Mouse (Mus musculus) B cell, adult 2 months (primary cell): ENCODE measurements around the gene Pygb.

ENCODE experiments used
- DNase-seq, 2 experiments: peaks; one replicate each; pipeline ENCODE4 v3.0.0; 2022

Gene Pygb

DNA sequence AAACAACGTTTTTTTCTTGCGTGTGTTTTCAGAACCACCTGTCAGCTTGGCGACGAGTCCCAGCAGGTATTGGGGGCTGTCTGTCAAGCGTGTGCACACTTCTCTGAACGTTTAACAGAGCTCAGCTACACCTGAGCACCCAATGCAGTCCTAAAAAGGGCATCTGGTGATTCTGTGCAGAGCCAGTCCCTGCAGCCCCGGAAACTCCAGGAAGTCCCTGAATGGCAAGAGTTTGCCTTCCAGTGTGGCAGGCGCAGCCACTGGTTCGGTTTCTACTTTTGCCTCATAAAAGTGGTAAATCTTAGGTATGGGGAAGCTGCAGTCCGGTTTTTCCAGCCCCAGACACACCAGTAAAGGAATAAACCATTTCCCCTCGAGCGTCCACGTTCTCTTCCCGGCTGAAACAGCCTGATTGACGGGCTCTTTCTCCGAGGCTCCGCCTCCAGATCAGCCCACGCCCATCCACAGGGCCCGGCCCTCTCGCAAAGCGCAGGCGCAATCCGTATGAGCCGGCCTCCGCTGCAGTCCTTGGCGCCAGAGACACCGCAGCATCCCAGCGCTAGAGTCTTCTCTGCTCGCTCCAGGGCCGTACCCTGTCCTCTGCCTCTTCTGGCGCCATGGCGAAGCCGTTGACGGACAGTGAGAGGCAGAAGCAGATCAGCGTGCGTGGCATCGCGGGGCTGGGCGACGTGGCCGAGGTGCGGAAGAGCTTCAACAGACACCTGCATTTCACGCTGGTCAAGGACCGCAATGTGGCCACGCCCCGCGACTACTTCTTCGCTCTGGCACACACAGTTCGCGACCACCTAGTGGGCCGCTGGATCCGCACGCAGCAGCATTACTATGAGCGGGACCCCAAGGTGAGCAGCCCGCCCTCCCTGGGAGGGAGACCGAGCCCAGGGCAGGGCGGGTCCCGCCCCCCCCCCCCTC, at the start of gene Pygb:
Gene Pygb (plus strand): TSS at position 485 of the 930 bp plus-strand sequence.
- DNase-seq = peak; percentile 85

- no peak for DNase-seq
Measured at GRCm38 (mm10) chr2:150737881-150738280, 48.7 kb upstream of the Pygb start.

GRCm38 (mm10) chr2:150740145-150740841, 46.2 kb upstream of the Pygb start:
- no peak for DNase-seq

DNA sequence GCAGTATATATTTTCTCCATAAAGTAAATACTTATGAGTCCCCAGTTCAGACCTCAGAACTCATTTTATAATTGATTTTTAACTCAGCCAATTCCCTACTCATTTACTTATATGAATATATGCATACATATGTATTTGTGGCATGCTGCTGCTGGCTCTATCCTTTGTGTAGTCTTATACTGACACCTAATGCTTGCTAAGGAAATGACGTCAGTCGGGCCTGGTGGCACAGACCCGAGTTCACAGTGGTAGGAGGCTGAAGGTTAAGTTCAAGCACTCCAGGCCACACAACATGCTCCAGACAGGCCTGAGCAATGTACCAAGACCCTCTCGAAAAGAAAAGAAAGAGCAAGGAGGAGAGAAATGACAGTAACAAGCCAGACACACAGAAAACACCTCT, 45.1 kb upstream of the Pygb start:
- DNase-seq = peak in 1 of 2 experiments; percentile 14

GRCm38 (mm10) chr2:150745016-150745415, 41.5 kb upstream of the Pygb start:
- DNase-seq = no peak

DNA sequence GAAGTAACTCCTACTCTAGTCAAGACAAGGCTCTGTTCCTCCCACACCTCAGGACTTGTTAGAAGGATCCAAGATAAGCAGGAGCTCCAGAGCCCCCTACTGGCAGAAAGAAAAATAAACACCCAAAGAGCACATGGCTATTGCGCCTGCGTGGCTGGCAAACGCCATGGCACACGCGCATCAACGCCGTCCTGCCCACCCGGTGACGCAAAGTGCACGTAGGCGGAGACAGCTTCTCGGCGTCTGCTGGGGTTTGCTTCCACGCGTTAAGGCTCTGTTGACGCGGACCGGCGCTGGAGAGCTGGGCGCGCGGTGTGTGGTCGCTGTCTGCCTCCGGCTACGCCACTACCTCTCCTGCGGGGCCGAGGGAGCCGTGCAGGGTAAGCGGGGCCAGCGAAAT, 37.7 kb upstream of the Pygb start, which contains the start of gene Entpd6:
Gene Entpd6 (plus strand): TSS at position 189 of the 400 bp plus-strand sequence.
- DNase-seq = peak; percentile 95 to 97

- no peak for DNase-seq
Measured at GRCm38 (mm10) chr2:150749283-150749682, 37.3 kb upstream of the Pygb start.

DNA sequence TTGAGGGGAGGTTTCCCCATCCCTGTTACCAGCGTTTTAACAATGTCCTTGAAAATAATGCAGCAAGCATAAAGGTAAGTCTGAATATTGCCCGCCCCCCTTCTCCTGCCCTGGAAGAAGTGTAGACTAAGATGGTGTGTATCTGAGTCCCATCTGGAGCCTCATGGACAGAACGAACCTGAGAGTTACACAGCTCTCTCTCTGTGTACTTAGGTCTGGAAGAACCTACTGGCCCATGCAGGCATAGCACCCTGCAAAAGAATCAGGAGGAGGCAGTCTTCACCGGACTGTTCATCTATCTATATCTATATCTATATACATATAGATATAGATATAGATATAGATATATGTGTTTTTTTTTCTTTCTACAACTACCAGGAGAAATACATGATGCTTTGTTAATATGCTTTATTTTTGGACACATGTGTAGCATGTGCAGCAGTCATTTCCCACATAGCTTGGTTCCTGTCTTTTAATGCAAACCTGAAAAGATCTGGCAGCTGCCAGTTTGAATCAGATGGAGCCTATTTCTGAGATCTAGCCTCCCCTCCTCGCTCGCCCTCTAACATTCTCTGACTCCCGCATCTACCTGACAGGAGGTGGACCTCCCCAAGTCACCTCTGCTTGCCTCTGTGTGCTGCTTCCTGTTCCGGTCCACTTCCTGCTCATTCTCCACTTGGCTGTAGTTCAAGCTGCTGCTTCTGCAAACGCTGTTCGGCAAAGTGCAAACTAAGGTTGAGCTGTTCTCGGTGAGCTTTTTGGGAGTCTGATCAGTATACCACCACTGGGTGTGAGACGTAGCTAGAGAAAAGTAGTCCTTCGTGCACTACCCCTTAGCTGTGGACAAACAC, 36.2 kb upstream of the Pygb start:
- DNase-seq = peak; percentile 54

GRCm38 (mm10) chr2:150755016-150755415, 31.5 kb upstream of the Pygb start:
- no peak for DNase-seq

DNA sequence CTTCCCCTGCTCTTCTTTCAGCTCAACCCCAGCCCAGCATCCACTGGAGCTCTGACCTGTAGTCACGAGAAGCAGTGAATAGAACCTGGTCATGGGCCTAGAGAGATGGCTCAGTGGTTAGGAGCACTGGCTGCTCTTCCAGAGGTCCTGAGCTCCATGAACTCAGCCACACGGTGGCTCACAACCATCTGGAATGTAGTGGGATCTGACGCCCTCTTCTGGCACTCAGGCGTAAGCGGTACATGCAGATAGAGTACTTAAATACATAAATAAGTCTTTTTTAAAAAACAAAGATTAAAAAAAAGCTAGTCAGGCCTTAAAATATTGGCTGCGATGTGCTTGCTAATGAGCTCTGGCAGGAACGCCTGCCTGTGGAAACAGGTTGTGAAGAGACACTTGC, 25.1 kb upstream of the Pygb start:
- DNase-seq = no peak

- no peak for DNase-seq
Measured at GRCm38 (mm10) chr2:150765619-150766018, 20.9 kb upstream of the Pygb start.

DNA sequence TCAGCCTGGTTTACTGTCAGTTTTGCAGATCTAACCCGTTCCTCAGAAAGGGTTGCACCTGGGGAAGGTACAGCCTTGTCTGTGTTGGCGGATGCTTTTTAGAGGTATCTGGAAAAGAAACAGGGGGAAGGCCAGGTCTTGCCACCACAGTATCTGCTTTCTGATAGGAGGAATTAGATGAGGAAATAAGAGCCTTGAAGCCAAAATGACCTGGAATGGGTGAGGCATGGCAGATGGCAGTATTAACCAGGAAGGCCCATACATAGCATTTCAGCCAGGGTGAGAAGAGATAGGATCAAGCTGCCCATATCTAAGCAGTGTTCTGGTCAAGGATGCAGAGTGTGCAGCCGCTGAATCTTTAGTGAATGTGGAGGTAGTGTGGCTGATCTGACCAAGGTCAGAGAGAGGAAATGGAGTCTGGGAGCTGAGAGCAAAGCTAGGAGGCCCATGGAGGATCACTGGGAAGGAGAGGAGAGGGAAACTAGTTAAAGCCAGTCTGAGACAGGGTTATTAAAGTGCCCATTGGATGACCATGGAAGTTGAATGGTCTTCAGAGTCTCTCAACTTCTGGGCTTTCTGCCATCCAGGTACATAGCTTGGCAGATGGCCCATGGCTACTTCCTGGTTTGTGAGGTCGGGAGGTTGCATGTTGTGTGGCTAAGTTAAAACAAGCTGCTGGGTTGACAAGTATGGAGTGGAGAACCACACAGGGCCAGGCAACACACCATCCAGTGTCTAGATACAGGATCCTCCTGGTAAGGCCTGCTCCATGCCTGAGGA, 20.3 kb upstream of the Pygb start:
- no peak for DNase-seq

DNA sequence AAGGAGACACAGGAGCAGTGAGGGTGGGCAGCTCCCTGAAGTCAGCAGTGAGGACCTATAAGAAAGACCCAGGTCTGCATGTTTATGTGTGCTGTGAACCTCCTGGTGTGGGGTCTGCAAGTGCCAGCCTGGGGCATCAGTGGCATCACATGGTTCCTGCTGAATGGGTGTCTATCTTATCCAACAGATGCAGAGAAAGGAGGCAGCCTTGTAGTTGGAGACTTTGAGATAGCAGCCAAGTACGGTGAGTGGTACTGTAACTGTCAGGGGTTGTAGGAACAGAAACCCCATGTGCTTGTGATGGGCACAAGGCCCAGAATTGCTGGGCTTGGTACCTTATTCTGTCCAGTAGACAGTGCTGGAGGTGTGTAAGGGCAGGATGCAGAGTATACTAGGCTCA, 17.9 kb upstream of the Pygb start:
- no peak for DNase-seq

DNA sequence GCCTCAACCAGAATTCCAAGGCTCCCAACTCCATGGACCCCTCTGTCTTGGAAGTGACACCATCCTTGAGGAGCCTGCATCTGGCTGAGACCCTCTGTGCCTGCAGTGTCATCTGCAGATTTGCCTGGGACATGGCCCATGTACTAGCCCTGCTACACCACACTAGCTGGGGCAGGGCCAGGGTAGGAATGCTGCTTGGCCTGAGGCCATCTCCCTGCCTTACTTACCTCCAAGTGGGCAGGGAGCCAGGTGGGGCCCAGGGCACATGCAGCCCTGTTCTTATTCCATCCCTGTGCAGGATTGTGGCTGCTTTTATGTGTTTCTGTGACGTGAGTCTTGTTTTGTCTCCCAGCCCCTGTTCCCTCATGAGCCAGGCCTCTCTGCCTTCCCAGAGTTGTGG, 15.8 kb upstream of the Pygb start:
- DNase-seq = no peak

DNA sequence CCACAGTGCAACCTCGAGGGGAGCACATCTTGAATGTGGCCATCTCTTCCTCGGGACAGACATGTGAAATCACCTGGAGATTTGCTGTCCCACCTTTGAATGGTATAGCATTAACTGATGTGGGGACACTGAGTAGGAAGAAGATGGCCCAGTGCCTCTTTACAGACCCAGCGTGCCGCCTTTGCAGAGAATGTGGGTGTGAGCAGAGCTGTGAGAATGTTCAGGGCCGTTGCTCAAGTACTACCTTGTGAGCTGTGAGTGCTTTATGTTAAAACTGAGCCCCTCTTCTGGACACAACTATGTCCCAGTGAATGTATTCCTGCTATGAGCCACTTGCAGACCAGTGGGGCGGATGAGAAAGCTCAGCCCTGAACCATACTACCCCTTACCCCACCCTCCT, 15.4 kb upstream of the Pygb start:
- DNase-seq = no peak

DNA sequence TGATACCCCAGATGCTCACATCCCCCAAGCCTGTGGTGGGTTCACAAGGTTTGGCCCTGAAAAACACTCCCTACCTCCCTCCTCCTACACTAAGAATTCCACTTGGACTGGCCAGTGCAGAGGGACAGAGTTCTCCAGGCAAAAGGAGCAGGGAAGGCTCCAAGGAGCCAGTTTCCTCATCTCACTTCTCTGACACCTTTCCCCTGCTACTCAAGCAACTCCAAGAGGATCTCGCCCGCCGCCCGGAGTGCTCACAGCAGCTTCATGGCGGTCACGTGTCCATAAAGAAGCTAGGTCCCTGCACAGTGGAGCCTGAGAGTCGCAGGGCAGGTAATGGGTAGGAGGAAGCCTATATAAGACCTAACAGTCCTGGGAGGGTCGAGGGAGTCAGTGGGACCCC, 14.5 kb upstream of the Pygb start:
- no peak for DNase-seq

- DNase-seq = no peak
Measured at GRCm38 (mm10) chr2:150772466-150773119, 13.9 kb upstream of the Pygb start.

- no peak for DNase-seq
Measured at GRCm38 (mm10) chr2:150782801-150783200, 3.7 kb upstream of the Pygb start.

DNA sequence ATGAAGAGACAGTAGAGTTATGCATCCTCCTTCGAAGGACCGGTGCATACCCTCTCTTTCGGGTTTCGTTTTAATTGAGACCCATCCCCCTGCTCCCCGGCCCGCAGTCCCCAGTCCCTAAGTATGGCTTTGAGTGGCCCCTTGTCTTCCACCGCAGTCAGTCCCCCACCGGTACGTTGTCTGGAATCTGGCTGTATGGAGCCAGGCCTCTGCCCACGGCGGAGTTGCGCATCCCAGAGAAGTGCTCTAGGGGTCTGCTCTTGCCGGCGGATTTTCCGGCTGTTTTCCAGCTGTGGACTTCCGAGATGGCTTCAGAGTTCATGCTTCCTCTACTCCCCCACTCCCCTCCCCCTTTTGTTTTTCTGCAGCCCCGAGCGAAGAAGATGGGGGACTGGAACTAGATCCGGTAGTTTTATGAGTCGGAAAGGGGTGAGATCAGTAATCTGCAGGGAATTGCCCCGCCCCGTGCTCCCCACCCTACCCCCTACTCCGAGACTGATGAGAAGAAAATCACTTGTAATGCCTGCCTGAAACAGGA, 768 bp downstream of the Pygb start:
- peak; percentile 7 to 10 for DNase-seq

- DNase-seq = no peak
Measured at GRCm38 (mm10) chr2:150788768-150789550, 2.4 kb downstream of the Pygb start.

DNA sequence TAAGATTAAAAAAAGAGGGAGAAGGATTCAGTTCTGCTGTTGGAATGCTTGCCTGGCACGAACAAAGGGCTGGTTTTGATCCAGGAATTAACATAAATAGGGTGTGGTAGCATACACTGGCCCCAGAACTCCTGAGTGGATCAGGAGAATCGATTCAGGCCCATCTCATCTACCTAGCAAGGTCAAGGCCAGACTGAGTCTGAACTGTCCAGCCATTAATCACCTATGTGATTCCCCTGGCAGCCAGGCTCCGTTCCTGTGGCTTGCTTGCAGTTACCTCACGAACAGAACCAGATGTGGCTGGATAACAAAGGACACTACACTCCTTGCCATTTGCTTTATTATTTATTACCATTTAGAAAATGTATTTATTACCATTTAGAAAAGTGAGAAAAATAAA, 6.8 kb downstream of the Pygb start:
- no peak for DNase-seq
